Mouse (Mus musculus): ENCODE results near the gene Slk. TPM values are rescaled to one million over a fixed set of nuclear protein-coding genes. Genes with fewer than 3 reads are reported as not detected.

The Slk gene
- polyA plus RNA-seq, 1 experiment from 2014 or later = 10.6 TPM

Other genes with a start within 250 kb of the Slk start
- gene Sh3pxd2a, start 115.3 kb upstream of the Slk start, polyA plus RNA-seq (2014; fragmentation: Nextera tagmentation; extraction: Ambion mirVana) = 2.8 and 3.0 TPM in 2 replicates
- gene Stn1, start 42.2 kb upstream of the Slk start, polyA plus RNA-seq (2014; fragmentation: Nextera tagmentation; extraction: Ambion mirVana) = 26.8 and 30.9 TPM in 2 replicates
- 0.17 and 0.29 TPM in 2 replicates for gene Col17a1, start 112.4 kb downstream of the Slk start, polyA plus RNA-seq (2014; fragmentation: Nextera tagmentation; extraction: Ambion mirVana)
- 167 and 168 TPM in 2 replicates for gene Sfr1, start 152.0 kb downstream of the Slk start, polyA plus RNA-seq (2014; fragmentation: Nextera tagmentation; extraction: Ambion mirVana)

Measured in hindbrain, embryonic 14.5 days (tissue).